Mouse (Mus musculus) hindbrain, postnatal 0 days (tissue): Measurements from ENCODE around the gene Theg. TPM values are rescaled to one million over a fixed set of nuclear protein-coding genes. Genes with fewer than 3 reads are reported as not detected.

Experiments
- ATAC-seq: fragments of 200-750 bp; cut with Nextera tagmentation; 2 replicates; pipeline ENCODE4 v1.8.0; 2017; ENCODE audit warnings: mild to moderate bottlenecking, moderate TSS enrichment, moderate library complexity
- DNase-seq: peaks from one replicate; pipeline ENCODE4 v3.0.0-alpha.2; 2015; ENCODE audit warnings: low spot score
- H3K27ac ChIP-seq: fragments of 300-500 bp; sonication (generic); 2 replicates; pipeline ENCODE4 v1.5.1; 2014; ENCODE audit warnings: mild to moderate bottlenecking
- H3K27me3 ChIP-seq: fragments of 300-500 bp; sonication (generic); 2 replicates; pipeline ENCODE4 v1.6.1; 2014; ENCODE audit warnings: low read length, mixed read lengths; ENCODE audit not compliant: insufficient read depth
- H3K36me3 ChIP-seq: fragments of 300-500 bp; sonication (generic); 2 replicates; pipeline ENCODE4 v1.6.1; 2014; ENCODE audit warnings: low read length, mixed read lengths; ENCODE audit not compliant: insufficient read depth
- H3K4me1 ChIP-seq: fragments of 300-500 bp; sonication (generic); 2 replicates; pipeline ENCODE4 v1.6.1; 2014; ENCODE audit warnings: antibody characterized with exemption, low read length, mixed read lengths; ENCODE audit not compliant: insufficient read depth
- H3K4me2 ChIP-seq: fragments of 300-500 bp; sonication (generic); 2 replicates; pipeline ENCODE4 v1.6.1; 2014; ENCODE audit warnings: low read depth, mild to moderate bottlenecking, low read length, moderate library complexity, mixed read lengths
- H3K4me3 ChIP-seq: fragments of 300-500 bp; sonication (generic); 2 replicates; pipeline ENCODE4 v1.5.1; 2014; ENCODE audit warnings: low read length
- H3K9ac ChIP-seq: fragments of 300-500 bp; sonication (generic); replicated peaks from 2 replicates; pipeline ENCODE4 v1.6.1; 2014; ENCODE audit warnings: mild to moderate bottlenecking, low read length, moderate library complexity, mixed read lengths
- H3K9me3 ChIP-seq: fragments of 300-500 bp; sonication (generic); 2 replicates; pipeline ENCODE4 v1.6.1; 2016; ENCODE audit warnings: low read length, mixed read lengths
- CTCF ChIP-seq: IDR thresholded peaks from 2 replicates; pipeline ENCODE4 v1.5.1; 2016; ENCODE audit warnings: antibody characterized with exemption, control low read depth, low read depth
- WGBS: fragments of 180-500 bp; shearing (Covaris S2); extraction: QIAGEN DNeasy Blood & Tissue Kit; methylation state at CpG from one replicate; pipeline ENCODE4 v1.1.7; 2014; 5-methylcytosine and 5-hydroxymethylcytosine counted together
- polyA plus RNA-seq: library from polyadenylated mRNA; unstranded; fragments of >200 nt; fragmentation: Nextera tagmentation; extraction: Ambion mirVana; gene quantifications from 2 replicates; pipeline ENCODE4 v1.2.1, GENCODE M21; 2015
- total RNA-seq: library from RNA; depleted of rRNA; stranded (reverse); fragments of >200 nt; gene quantifications from 2 replicates; pipeline ENCODE4 v1.2.3, GENCODE M21; 2014

The Theg gene
- total and polyA plus RNA-seq, 2 experiments from 2014 or later, result not detected

GRCm38 (mm10) chr10:79554330-79555237 is 32.5 kb downstream of the Theg start, which contains the start of gene Mier2:
TSS of gene Mier2 (minus strand) at chr10:79555199.
- ATAC-seq (peak; percentile 91), DNase-seq (peak; percentile 87)
- Histone ChIP-seq H3K4me2 (peak within 1 kb of the TSS; percentile 94), H3K27me3 (no peaks in the 10 kb centered on the region), H3K36me3 (0 out of 2 replicates have a peak, but pooled peaks cover 7% of the 10 kb centered on the region), H3K4me1 (peaks cover 22% of the 10 kb centered on the region), H3K27ac (peak within 1 kb of the TSS; percentile 45; the same call in 1 of the 2 replicates), H3K4me3 (peak within 1 kb of the TSS; percentile 90), H3K9ac (peak within 1 kb of the TSS; percentile 81), H3K9me3 (no peaks in the 10 kb centered on the region)
- TF ChIP-seq CTCF, result no peak
- WGBS, result 2% methylated on average over 92 of the region's 108 CpGs

- no peak for ATAC-seq
- no peak for TF ChIP-seq CTCF
These were observed 33.4 kb downstream of the Theg start for GRCm38 (mm10) chr10:79553691-79554090.

GRCm38 (mm10) chr10:79553176-79553575 is 34.0 kb downstream of the Theg start:
- peaks cover 22% of the 10 kb centered on the region for H3K4me1 ChIP-seq
- DNase-seq (no peak), ATAC-seq (no peak)
- no peak overlapping the region for H3K9ac ChIP-seq
- WGBS, result 89% methylated on average over 6 of the region's 6 CpGs
- no peak for TF ChIP-seq CTCF
- H3K4me3 ChIP-seq, result no peak overlapping the region
- H3K9me3 ChIP-seq, result no peaks in the 10 kb centered on the region
- H3K27me3 ChIP-seq, result no peaks in the 10 kb centered on the region
- H3K27ac ChIP-seq, result no peak overlapping the region
- peak overlapping the region; percentile 94; the same call in 1 of the 2 replicates for H3K4me2 ChIP-seq
- H3K36me3 ChIP-seq, result peaks cover 21% of the 10 kb centered on the region

More at GRCm38 (mm10) chr10:79553691-79554090, 33.4 kb downstream of the Theg start:
- no peak for DNase-seq
- Histone ChIP-seq H3K4me3 (peak overlapping the region; percentile 90), H3K27me3 (no peaks in the 10 kb centered on the region), H3K4me2 (peak overlapping the region; percentile 94), H3K9ac (peak overlapping the region; percentile 81), H3K4me1 (peaks cover 22% of the 10 kb centered on the region), H3K36me3 (peaks cover 16% of the 10 kb centered on the region), H3K9me3 (no peaks in the 10 kb centered on the region), H3K27ac (no peak overlapping the region)
- 27% methylated on average over 10 of the region's 10 CpGs for WGBS

- no peaks in the 10 kb centered on the region for H3K9me3 ChIP-seq
- 80% methylated on average over 8 of the region's 8 CpGs for WGBS
- DNase-seq (no peak), ATAC-seq (no peak)
- H3K9ac ChIP-seq, result no peak overlapping the region
- peaks cover 22% of the 10 kb centered on the region for H3K4me1 ChIP-seq
- no peak overlapping the region for H3K27ac ChIP-seq
- no peaks in the 10 kb centered on the region for H3K27me3 ChIP-seq
- peaks cover 26% of the 10 kb centered on the region for H3K36me3 ChIP-seq
- no peak overlapping the region for H3K4me3 ChIP-seq
- H3K4me2 ChIP-seq, result no peak overlapping the region
- TF ChIP-seq CTCF, result no peak
These were observed 34.6 kb downstream of the Theg start for GRCm38 (mm10) chr10:79552531-79552930.

GRCm38 (mm10) chr10:79550366-79550765 is 36.8 kb downstream of the Theg start:
- H3K9me3 ChIP-seq, result no peaks in the 10 kb centered on the region
- ATAC-seq (no peak), DNase-seq (no peak)
- H3K4me2 ChIP-seq, result no peak overlapping the region
- H3K36me3 ChIP-seq, result peaks cover 42% of the 10 kb centered on the region
- no peaks in the 10 kb centered on the region for H3K27me3 ChIP-seq
- H3K4me3 ChIP-seq, result no peak overlapping the region
- H3K27ac ChIP-seq, result no peak overlapping the region
- H3K4me1 ChIP-seq, result peaks cover 19% of the 10 kb centered on the region
- H3K9ac ChIP-seq, result no peak overlapping the region
- no peak for TF ChIP-seq CTCF
- WGBS, result 85% methylated on average over 9 of the region's 9 CpGs

- 97% methylated on average over 18 of the region's 18 CpGs for WGBS
- ATAC-seq, result no peak
- TF ChIP-seq CTCF, result no peak
- Histone ChIP-seq H3K4me1 (peaks cover 13% of the 10 kb centered on the region), H3K27ac (no peak overlapping the region), H3K4me3 (no peak overlapping the region), H3K4me2 (no peak overlapping the region), H3K27me3 (no peaks in the 10 kb centered on the region), H3K9ac (no peak overlapping the region), H3K9me3 (no peaks in the 10 kb centered on the region), H3K36me3 (peaks cover 54% of the 10 kb centered on the region)
- no peak for DNase-seq
These were observed 38.0 kb downstream of the Theg start for GRCm38 (mm10) chr10:79548971-79549723.
